ENCODE assay signal across 22 mouse cellular contexts in genomic region chr6:42375131-42375530, GRCm38 (mm10). TPM values are rescaled to one million over a fixed set of nuclear protein-coding genes. Genes with fewer than 3 reads are reported as not detected.
"Had no signal": no experiment of that assay in that cellular context is flagged by ENCODE, and none has a peak within 500 bp of the region (broad histone marks: within the 10 kb centered on the region; RNA-seq: fewer than 3 reads in every experiment).

No protein-coding gene starts in this region.

- H3K27me3 ChIP-seq: limb, embryonic 12.5 days had no signal

- H3K9ac ChIP-seq: limb, embryonic 12.5 days; lung, embryonic 14.5 days; midbrain, embryonic 12.5 days had no signal

- H3K36me3 ChIP-seq: limb, embryonic 12.5 days; midbrain, embryonic 12.5 days had no signal

- DNase-seq: kidney, postnatal 14 days; layer of hippocampus, postnatal 36 days; lung, embryonic 14.5 days; lung, postnatal 14 days; right cerebral cortex, adult 18-20 months; right cerebral cortex, postnatal 25 days; thymus, postnatal 36 days had no signal

- H3K4me3 ChIP-seq: limb, embryonic 12.5 days; midbrain, embryonic 12.5 days had no signal

- H3K9me3 ChIP-seq: limb, embryonic 12.5 days; midbrain, embryonic 12.5 days had no signal

- ATAC-seq: midbrain, embryonic 16.5 days had no signal

- H3K4me2 ChIP-seq: limb, embryonic 12.5 days; liver, embryonic 11.5 days; lung, embryonic 14.5 days; midbrain, embryonic 12.5 days had no signal

- H3K27ac ChIP-seq: limb, embryonic 12.5 days; midbrain, embryonic 12.5 days had no signal

RNA-seq across cellular contexts. Expression of gene Epha1, which starts 2.1 kb away (rescaled TPM):
- total RNA-seq: megakaryocyte-erythroid progenitor cell, adult 5-6 weeks had no signal

RNA-seq across cellular contexts. Expression of gene Tas2r143, which starts 24.9 kb away (rescaled TPM):
- total RNA-seq: layer of hippocampus, adult 8-10 months; left cerebral cortex, adult 8-10 months; left cerebral cortex, postnatal 25 days had no signal
- polyA plus RNA-seq: kidney, embryonic 14.5 days; limb, embryonic 12.5 days; liver, embryonic 11.5 days; liver, embryonic 16.5 days; lung, embryonic 14.5 days; midbrain, embryonic 12.5 days; midbrain, embryonic 16.5 days; neural tube, embryonic 14.5 days; small intestine, adult 2 months; stomach, embryonic 16.5 days; thymus, postnatal 0 days had no signal

RNA-seq across cellular contexts. Expression of gene Tas2r135, which starts 30.1 kb away (rescaled TPM):
- total RNA-seq: layer of hippocampus, postnatal 36 days; left cerebral cortex, adult 8-10 months; left cerebral cortex, postnatal 25 days; megakaryocyte-erythroid progenitor cell, adult 5-6 weeks had no signal
- polyA plus RNA-seq: kidney, embryonic 14.5 days; large intestine, adult 2 months; limb, embryonic 12.5 days; liver, embryonic 11.5 days; liver, embryonic 16.5 days; lung, embryonic 14.5 days; midbrain, embryonic 12.5 days; midbrain, embryonic 16.5 days; neural tube, embryonic 14.5 days; small intestine, adult 2 months; stomach, embryonic 16.5 days; thymus, postnatal 0 days had no signal

RNA-seq across cellular contexts. Expression of gene Fam131b, which starts 50.7 kb away (rescaled TPM):
- total RNA-seq: megakaryocyte-erythroid progenitor cell, adult 5-6 weeks had no signal
- polyA plus RNA-seq: liver, embryonic 16.5 days had no signal
